Mouse (Mus musculus) B cell, adult 2 months (primary cell): ENCODE results near the gene Dusp19.

Experiments used
- DNase-seq, 2 experiments: peaks; one replicate each; pipeline ENCODE4 v3.0.0; 2022

Dusp19 gene

DNA sequence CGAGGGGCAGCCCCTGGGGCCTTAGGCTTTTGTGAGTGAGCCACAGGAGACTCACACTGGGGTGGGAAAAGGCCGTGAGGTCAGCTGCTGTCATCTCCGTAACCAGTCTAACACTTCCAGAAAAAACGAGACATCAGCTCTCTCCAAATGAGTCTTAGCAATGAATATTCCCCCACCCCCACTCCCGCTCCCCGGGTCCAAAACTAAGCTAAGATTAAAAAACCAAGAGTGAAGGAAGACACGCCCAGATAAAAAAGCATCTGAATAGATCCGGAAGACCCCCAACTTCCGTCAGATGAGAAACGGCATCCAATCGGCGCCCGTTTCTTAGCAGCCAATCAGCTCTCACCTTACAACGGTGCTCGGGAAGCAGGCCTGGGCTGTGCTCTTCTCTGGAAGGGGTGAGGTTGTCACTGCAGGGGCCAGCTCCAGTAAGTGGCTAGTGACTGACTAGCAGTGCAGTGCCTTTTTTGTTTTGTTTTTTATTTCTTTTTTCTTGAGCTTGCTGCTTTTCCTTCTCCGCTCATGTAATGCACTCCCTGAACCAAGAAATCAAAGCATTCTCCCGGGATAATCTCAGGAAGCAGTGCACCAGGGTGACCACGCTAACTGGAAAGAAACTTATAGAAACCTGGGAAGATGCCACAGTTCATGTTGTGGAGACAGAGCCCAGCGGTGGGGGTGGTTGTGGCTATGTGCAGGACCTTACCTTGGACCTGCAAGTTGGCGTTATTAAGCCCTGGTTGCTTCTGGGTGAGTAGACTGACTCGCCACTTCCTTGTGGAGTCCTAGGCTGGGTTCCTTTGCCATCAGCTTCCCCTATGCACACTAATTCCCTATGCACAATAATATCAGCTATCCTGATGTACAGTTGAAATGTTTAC, at the start of gene Dusp19, which contains the start of gene Nup35:
Gene Dusp19, plus strand, starts transcription at position 192 of the 884 bp plus-strand sequence.
Gene Nup35, plus strand, starts transcription at position 383 of the 884 bp plus-strand sequence.
- DNase-seq, result peak; percentile 87

DNA sequence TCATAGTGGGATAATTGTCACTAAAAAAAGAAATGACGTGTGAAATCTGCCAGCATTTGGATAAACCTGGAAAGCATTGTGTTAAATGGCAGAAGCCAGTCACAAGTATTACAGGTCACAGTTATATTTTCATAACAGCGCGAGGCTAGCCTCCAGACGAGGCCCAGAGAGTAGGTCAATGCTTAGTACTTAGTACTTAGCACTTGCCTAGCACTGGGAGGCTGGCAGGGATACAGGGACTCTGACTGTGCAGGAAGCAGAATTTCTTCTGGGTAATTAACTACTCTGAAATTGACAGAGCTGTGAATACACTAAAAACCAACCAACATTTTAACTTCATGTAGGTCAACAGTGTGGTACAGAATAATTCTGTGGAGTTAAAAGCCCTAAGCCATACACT, 49.4 kb upstream of the Dusp19 start:
- DNase-seq, result no peak

DNA sequence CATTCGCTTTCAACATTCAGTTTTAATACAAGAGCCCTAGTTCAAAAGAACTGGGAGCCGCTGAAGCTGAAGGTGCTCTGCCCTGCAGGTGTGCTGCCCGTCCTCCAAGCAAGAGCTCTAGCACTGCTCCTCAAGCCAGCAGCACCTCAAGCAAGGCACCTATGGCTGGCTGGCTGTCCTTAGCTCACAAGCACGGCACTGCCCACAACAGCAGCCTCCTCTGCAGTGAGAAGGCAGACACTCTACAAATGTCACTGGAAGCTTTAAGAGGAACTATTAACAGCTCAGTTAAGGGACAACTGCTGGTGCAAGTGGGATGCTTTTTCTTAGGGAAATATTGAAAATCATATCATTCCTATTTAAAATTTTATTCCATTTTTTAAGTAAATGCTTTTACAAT, 46.2 kb upstream of the Dusp19 start:
- DNase-seq, result no peak

DNA sequence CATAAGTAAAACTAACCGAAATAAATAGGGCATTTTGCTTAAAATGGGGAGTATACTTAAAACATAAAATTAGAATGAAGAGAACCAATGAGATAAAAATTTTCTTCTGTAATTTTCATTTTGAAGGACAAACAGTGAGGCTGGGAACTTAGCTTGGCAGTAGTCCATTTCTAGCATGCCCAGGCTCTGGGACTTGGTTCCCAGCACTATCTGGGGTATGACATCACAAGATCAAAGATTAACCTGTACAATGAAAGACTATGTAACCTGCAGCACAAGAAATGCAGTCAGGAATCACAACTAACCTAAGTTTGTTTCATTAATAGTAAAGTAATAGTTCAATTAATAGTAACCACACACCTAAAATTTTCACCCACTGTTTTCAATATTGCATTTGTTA, 39.6 kb upstream of the Dusp19 start:
- DNase-seq, result no peak

DNA sequence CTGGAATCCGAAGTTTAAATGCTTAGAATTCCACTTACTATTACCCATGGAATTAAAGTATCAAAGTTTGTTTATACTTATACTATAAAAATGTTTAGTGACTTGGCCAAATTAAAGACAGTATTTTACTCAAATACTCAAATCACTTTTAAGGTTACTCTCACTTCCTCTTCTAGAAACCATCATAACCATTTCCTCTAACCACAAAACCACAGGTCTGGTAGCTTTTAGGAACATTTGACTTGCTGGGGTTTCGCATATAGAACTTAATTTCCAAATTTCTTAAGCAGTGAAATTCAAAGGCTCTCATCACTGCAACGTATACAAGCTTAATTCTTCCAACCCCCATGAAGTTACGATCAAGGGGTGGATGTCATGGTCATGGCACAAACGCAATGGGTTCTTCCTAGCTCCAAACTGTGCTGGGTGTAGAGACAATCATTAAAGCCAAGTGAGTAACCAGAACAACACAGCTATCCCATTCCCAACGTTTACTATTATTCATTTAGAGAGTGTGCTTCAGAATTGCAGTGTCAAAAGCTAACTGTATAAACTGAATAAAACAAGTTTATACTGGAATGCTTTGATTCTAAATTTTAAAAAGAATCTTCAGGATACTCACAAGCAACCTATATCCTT, 37.5 kb upstream of the Dusp19 start:
- DNase-seq, result peak; percentile 24 to 27

DNA sequence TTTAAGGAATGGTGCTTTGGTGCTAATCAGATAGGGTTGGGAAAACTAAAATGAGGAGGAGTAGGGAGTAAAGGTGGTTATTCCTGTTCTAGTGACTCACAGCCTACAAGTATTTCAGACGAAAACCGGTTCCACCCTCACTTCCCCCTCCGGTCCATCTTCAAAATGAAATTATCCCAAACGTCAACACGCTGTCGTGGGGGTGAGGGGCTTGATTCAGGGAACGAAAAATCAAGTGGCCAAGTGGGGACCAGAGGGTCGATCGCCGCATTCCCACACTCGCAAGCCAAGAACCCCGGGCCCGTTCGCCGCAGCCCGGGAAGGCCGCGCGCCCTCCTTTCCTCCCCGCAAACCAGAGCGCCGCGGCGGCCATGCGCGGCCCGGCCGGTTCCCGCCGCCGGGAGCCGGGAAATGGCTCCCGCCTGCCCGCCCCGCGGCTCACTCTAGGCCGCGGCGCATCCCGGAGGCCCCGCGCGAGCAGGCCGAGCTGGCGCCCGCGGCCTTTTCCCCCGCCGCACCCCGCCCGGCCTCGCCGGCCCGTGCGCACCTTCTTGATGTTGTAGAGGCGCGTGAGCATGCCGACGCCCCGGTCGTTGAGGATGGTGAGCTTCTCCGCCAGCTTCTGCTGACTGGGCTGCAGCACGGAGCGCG, 36.4 kb upstream of the Dusp19 start:
- DNase-seq, result peak in 1 of 2 experiments; percentile 22

DNA sequence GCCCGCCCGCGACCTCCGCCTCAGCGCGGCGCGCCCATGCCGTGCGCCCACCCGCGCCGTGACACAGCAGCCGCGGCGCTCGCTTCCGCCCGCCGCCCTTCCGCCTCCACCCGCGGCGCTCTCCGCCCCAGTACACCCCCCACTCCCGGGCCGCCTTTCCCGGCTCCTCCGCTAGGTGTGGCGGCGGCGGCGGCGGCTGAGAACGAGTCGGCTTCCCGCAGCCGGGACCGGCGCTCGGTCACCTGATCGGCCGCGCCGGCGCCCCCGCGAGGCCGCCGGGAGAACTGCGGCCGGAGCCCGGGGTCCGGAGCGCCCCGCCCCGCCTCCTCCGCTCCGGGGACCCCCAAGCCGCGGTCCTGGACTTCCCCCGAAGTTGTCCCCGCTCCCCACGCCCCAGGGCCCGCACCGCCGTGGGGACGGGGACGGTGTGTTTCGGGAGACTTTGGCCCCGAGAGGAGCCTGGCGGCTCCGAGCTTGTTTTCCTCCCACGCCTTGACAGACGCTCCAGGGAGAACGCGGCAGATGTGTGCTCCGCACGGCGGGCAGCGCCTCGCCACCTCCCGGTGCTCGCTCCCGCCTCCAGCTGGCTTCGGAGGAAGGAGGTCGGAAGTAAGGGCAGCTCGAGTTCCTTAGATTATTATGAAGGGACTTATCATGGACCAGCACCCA, 35.7 kb upstream of the Dusp19 start, which contains the start of gene Nckap1:
Gene Nckap1, minus strand, starts transcription at position 338 of the 669 bp plus-strand sequence.
- DNase-seq, result peak; percentile 69 to 70

DNA sequence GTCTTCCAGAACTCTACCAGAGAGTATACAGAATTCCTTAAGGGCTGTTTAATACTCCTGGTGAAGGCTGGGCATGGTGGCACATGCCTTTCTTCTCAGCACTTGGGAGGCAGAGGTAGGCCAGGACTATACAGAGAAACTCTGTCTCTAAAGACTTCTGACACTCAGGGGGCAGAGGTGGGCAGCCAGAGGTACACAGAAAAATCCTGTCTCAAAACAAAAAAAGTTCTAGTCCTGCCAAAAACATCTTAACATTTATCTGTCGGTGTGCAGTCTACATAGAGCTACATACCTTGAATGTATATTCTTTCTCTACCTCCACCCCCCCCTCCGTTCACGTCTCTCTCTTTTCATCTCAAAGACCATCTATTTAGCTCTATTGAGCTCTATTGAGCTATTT, 34.5 kb upstream of the Dusp19 start:
- no peak for DNase-seq

DNA sequence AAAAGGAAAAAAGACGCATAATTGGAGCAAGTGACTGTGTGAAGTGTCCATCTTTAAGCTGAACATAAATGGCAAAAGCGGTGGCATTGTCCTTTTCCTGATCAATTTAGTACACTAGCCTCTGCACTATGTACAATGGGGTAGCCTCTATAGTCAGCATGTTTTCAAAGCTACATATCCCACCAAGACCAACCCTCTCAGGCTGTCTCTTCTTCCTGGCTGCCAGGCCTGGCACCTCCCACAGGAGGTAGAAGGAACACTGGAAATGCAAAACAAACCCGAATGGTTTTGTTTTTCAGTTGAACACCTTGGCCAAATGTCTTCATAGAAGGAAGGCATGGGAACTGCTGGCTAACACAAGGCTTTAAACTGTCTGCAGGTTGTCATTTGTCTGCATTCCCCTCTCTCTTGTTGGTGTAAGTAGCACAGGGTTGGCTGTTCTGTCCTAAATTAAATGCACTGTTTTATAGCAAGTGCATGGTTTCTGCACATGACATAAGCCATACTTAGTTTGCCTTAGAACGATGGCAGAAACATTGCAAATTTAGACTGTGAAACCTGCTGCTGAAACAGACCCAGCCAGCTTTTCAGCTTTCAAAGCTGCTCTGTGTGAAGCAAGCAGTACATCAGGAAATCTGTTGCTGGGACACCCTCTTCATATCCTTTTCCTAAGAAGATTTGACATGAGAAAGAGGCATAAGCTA, 22.5 kb upstream of the Dusp19 start:
- DNase-seq, result no peak

DNA sequence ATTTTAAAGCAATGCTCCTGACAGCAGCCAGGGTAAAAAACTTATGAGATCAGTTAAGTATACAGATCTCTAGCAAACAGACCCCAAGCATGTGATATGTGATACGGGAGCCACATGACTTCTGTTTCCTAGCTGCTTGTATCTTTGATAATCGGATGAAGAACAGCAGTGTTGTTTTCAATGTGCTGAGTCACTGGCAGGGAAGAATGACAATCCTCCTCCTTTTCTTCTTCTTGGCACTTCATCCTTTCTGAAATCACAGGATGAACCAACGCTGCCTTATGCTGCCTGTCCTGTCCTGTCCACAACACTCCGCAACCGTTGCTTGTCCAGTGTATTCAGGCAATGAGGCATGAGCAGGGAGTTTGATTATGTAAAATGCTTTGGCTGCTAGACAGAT, 19.9 kb upstream of the Dusp19 start:
- no peak for DNase-seq

DNA sequence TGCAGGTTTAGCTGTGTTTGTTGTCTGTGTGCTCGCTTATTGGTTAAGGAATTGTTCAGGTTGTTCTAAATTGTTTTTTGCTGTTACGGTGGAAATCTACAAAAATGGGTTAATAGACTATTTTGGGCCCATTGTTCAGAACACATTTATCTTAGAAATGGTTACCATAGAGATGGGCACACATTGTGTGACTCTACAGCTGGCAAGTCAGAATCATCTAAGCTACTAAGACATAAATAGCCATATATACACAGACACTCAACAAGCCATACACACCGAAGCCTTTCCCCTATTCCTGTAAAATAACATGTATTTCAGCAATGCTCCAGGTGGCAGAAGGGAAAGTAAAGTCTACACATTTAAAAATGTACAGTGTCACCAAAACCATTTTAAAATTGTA, 17.0 kb upstream of the Dusp19 start:
- no peak for DNase-seq

DNA sequence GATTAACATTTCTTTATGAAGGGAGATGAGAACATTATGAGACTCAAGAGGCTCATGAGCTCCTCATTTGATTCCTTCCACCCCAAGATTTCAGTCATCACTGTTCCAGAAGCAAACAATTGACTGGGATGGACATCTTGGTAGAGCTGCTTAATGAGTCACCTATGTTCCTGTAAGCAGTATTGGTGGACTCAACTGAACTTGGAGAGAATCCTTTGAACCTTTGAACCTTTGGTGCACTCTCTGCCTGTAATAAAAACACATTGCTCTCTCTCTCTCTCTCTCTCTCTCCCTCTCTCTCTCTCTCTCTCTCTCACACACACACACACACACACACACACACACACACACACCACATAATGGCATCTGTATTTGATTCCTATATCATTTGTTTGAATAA, 16.2 kb upstream of the Dusp19 start:
- no peak for DNase-seq

DNA sequence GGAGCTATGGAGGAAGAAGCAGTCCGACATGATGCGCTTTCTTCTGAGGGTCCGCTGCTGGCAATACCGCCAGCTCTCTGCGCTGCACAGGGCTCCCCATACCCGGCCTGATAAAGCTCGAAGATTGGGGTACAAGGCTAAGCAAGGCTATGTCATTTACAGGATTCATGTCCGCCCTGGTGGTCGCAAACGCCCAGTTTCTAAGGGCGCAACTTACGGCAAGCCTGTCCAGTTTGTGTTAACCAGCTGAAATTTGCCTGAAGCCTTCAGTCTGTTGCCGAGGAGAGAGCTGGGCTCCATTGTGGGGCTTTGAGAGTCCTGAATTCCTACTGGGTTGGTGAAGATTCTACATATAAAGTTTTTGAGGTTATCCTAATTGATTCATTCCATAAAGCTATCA, 14.1 kb upstream of the Dusp19 start:
- no peak for DNase-seq

DNA sequence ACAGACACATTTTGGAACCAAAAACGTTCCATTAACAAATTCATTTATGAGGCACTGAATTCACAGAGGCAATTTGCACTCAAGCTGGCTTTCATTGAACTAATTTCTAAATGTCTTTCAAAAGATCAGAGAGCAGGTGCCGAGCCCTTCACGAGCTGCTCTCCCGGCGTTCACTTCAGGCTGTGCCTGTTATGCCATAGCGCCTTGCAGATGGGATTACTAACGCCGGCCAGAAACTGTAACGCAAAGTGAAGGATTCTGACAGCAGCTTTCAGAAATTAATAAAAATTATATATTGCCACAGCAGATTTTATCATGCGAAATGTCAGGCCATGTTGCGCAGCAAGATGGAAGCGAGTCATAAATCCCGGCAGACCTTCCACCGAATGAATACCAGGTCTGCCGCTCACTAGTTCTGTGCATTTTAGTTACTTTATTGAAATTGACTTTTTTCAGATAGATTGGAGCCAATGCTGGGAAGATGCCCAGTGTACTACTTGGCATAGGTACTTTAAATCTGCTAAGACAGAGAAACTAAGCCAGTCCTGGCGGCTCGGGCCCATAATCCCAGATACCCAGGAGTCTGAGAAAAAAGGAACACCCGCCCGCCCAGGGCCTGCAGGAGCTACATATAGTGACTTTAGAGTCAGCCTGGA, 12.9 kb upstream of the Dusp19 start:
- no peak for DNase-seq

DNA sequence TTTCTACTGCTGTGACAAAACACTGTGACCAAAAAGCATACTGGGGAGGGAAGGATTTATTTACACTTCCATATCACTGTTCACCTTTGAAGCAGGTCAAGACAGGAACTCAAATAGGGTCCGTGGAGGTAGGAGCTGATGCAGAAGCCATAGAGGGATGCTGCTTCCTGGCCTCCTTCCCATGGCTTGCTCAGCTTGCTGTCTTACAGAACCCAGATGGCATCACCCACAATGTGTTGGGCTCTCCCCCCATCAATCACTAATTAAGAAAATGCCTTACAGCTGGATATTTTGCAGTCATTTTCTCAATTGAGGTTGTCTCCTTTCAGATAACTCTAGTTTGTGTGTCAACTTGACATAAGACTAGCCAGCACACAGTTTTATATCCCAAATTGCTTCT, 4.6 kb upstream of the Dusp19 start:
- DNase-seq, result no peak

DNA sequence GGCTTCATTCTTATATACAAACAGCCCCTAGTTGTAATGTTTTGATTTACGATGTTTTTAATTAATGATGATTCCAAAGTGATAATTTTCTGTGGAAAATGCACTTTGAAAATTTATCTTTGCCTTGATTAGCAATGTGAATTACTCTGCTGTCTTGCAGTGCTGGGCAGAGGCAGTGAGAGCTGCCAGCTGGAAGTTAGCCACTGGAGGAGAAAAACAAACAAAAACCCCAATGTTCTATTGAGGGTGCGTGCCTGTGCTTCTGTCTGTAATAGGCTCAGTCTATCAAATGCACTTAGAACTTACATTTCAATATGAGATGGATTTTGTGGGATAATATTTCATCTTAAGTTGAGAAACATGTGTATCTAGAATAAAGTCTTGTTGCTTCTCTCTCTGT, 4.0 kb upstream of the Dusp19 start:
- no peak for DNase-seq

DNA sequence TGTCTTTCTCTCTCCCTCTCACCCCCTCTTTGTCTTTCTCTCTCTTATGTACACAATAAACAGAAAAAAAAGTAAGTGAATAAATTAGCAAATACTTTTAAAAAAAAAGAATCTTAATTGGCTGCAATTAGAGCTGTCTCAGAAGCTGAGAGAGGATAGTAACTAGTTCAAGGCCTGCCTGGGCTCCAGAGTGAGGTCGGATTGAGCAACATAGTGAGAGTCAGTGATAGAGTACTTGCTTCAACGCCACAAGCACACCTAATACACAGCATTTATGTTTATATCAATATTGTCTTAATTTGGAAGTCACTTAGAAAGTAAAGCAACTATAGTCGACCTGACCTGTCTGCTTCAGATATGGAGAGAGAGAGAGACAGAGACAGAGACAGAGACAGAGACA, 2.1 kb downstream of the Dusp19 start:
- DNase-seq, result no peak

DNA sequence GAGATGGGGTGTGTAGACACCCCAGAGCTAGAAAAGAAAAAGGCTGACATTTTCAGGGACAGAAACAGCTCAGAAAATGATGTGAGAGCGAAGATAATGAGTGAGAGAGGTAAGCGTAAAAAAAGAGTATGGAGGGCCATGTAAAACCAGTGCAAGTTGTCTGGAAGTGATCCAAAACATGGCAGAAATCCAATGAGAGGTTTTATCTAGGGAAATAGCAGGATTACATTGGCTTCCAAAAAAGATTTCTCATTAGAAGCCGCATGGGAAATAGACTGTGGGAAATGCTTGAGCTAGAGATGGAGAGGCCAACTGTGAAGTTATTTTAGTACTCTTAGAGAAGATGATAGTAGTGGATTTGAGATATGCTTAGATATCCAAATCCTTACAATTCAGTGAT, 5.1 kb downstream of the Dusp19 start:
- no peak for DNase-seq

DNA sequence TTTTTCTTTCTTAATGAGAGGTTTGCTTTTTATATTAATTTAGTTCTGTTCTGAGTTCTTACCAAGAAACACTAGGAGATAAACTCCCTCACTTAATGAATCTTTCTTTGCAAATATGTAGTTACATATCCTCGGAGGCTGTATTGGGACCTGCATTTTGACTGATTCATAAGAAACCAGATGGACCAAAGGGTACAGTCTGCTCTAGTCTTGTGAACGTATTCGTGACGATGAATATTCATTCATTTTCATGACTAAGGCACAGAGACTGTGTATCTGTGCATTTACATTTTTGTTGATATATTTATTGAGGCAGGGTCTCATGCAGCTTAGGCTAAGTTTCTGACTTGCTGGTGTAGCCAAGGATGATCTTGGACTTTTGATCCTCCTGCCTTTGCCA, 7.7 kb downstream of the Dusp19 start:
- no peak for DNase-seq

DNA sequence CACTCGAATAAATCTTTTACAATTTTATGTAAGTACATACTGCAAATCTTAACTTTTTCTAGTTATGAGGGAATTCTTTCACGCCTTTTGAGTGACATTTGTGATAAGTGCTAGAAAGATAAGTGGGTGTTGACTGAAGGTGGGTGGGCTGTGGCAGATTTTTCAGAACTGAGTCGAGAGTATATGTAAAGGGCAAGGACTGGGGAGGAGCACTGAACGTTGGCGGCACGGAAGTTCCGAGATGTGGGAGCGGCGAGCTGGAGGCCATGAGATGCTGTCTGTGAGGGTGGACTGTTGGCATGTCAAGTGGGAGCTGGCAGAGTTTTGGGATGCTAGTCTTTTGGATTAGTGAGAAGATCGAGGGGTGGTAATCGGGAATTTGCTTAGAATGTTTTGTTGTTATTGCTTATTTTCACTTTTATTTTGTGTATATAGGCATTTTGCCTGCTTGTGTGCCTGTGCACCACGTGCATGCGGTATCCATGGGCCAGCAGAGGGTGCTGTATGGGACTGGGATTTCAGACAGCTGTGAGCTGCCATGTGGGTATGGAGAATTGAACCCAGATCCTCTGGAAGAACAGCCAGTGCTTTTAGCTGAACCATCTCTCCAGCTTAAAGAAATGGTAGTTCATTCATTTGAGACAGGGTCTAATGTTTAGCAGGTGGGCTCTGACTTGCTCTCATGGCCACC, 15.6 kb downstream of the Dusp19 start:
- no peak for DNase-seq
